Mouse (Mus musculus) frontal cortex, postnatal 14 days (tissue): ENCODE results near the gene Selenop.
"Not testable (repeated sequence)": the region's sequence is repeated elsewhere in the genome, so short reads cannot be mapped to it uniquely, and the experiment has no call there.

ENCODE experiments used
- DNase-seq, 2 experiments: peaks; one replicate each; pipeline ENCODE4 v3.0.0; 2022; ENCODE audit warnings: low spot score in 2 of 2

The Selenop gene

DNA sequence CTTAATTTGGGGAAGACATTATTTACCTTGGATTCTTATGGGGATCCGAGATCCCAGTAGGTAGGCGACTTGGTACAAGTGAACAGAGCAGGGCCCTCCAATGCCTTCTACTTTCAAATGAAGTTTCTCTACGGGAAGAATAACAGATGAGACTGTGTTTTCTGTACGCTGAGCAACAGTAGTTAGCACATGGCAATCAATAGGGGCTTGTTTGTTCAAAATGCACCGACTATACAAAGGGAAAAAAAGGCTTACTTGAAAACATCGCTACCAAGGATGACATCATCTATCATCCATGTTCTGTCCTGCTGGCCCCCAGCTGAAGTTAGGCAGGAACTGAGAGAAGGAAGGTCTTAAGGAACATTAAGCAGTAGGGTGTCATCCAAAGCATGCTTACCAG is at the start of gene Selenop:
Gene Selenop (plus strand): TSS at position 301 of the 400 bp plus-strand sequence.
- no peak for DNase-seq

DNA sequence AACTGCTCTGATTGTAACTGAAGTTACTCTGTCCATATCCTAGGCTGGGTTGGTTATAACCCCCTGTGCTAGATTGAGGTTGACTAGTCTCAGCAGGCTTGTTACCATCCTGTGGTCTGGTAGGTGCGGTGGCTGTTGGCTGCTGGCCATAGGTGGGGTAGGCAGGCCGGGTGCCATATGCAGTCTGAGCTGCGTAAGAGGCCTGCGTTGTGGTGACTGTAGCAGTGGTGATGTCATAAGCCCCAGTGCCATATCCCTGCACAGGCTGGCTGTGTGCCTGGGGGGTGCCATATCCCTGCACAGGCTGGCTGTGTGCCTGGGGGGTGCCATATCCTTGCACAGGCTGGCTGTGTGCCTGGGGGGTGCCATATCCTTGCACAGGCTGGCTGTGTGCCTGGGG is 49.7 kb upstream of the Selenop start:
- DNase-seq = not testable (repeated sequence)

DNA sequence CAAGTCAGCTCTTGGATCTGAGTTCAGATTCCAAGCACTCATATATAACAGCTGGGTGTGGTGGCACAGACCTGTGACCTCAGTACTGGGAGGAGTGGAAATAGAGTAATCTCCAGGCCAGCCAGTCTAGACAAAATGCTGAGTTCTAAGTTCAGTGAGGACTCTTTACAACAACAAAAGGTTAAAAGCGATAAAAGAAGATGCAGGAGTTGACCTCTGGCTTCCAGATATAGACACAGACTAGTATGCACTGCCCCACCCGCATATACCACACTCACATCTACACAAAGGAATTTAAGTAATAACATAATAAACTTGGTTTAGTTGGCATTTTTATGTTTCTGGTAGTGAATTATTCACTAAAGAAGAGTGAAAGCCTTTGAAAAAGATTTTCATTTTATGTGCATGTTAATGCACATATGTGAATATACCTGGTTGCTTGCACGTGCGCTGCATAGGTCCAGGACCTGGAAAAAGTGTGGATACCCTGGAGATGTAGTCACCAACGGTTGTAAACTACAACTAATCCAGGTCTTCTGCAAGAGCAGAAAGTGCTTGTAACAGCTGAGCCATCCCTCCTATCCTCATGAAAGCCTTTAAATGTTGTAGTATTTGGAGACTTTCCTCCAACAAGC is 45.4 kb upstream of the Selenop start:
- DNase-seq = no peak

DNA sequence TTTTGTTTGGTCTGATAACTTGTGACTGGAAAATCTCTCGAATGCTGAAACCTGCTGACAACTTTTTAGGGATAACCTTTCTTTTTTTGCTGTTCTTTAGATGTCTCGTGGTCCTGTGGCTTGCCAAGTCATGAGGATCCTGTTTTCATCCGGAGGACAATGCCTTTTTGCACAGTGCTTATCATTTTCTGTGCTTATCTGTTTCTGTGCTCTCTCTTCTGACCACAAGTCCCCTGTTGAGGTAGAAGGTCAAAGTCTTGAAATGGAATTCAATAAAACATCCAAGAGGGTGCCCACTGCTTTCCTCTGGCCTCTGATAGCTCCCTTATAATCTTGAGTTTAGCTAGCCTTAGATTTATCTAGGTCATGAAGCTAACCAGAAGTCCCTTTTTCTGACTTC is 41.8 kb upstream of the Selenop start:
- DNase-seq = no peak

DNA sequence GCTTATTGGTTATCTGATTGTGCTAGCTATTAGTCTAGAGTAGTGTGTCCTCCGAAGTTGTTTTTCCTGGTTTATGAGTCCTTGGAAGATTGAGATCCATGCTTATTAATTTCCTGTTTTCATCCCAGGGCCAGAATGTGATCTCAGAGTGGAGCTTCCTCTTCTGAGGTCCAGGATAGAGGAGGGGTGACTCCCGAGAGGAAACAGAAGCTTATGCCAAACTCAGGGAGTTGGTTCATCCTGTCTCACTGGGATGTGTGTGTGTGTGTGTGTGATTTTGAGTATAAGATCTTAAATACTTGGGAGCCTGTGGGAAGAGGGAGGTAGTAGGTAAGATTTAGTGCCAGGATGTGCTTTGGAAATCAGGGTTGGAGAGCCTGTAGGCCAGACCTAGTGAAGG is 40.2 kb upstream of the Selenop start:
- DNase-seq = no peak

DNA sequence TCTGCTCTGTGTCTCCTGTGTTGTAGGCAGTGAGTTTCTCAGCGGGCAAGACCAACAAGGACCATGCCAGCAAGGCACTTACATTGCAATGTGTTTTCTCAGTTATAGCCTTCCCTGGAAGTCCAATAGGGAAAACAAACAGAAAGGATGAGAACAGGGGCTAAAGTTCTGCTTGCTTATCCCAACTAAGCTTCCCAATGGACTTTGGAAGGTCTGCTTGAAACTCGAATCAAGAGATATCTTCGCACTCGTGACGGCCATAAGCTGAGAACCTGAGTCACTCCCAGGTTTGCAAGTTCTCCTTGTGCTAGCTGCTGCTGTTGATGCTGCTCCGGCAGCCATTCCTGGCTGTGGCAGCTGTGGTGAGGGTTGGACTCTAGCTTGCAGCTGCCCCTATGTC is 39.4 kb upstream of the Selenop start:
- DNase-seq = no peak

DNA sequence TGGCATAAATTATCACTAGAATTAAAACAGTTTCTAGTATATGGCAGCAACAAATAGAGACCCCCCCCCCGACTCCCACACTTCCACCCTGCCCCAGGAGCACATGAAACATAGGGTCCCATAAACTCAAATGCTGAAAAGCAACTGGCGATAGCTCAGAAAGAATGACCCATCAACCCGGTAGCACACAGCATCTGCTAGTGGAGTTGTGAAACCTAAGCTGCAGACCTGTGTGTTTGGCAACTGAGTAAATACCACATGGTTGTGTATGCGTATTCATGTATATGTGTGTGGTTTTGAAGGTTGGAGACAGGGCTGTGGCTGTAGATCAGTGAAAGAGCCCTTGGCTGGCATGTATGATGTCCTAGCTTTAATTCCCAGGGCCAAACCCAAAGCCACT is 37.3 kb upstream of the Selenop start:
- DNase-seq = no peak

DNA sequence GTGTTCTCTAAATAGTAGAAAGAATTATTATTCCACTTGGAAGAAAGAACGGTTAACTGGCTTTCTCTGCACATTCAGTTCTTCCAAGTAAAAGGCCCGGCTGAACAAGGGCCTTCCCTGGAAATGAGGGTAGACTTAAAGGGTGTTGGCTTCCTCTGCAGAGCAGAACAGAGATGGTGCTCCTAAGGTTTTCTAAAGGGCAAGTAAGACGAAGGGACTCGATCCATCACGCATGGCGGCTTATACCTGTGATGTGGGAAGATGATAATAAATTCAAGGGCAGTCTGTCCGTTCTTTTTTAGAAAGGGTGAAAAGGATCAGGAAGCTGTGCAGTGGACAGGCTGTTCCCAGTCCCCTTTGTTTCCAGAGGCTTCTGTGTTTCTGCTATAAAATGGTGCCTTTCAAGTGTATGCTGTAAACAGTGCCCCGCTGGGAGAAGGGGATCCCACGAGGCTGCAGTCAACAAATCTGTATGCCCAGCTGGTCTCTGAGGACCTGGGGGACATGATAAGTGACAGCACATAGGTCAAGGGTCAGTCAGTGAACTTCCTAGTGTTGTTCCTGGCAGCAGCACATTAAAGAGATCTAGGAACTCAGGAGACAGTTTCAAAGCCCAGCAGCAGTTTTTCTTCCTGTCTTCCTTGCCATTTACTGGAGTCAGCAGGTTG is 36.0 kb upstream of the Selenop start:
- DNase-seq = no peak

DNA sequence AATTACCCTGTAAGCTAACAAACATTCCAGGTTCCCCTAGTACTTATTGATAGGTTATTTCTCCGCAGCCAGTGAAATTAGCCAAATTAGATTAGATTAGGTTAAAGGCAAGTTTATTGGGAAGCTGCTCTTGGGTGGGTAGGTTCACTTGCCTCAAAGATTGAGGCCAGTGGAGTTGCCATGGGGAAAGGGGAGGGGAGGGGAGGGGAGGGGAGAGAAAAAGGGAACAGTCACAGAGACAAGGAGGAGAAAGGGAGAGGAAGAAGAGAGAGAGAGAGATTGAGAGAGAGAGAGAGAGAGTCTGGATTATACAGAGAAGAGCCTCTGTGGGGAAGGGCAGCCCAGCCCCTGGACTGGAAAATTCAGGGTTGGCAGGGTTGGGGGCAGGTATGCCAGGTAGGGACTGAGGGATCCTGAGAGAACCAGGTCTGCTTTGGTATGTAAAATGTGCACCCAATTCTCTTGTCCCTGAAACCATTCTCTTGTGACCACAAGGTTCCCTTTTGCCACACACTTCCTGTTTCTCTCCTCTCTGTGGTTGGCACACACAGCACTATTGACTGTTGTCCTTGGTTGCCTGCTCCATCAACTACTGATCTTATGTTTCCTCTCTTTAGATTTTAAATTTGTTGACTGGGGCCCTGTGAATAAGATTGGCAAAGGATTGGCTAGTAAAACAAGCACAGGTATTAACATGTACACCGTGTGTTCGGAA is 34.4 kb upstream of the Selenop start:
- DNase-seq = no peak

DNA sequence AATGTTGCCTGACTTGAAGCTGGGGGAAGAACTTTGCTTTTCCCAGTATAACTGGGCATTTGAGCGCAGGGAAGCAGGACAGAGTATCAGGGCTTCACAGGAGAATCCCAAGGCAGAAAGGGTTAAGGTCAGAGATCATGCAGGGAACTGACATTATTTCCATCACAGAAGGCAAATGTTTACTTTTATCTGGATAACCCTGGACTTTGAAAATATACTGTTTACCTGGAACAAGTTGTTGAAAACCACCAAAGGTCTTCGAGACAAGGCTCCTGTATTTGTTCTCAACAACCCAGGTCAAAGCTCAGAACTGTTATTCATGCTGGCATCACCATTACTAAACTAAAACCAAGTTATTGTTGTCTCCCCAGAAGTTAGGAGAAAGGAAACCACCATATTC is 32.0 kb upstream of the Selenop start:
- DNase-seq = no peak

DNA sequence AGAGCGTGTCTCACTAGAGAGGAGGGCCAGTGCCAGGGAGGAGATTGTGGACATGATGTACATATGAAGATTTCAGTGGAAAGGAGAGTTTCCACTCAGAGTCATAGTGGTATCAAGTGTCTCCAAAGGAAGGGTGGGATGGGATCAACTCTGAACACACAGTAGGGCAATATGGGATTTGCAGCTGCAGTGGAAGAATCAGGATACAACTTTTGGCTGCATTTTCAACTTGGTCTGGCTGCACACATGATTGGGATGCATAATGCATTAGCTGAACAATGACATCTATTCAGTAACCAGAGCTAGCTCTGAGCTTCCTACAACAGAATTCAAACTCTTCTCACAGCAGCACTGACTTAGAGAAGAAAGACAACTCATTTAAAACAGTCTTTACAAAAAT is 30.4 kb upstream of the Selenop start:
- no peak for DNase-seq

DNA sequence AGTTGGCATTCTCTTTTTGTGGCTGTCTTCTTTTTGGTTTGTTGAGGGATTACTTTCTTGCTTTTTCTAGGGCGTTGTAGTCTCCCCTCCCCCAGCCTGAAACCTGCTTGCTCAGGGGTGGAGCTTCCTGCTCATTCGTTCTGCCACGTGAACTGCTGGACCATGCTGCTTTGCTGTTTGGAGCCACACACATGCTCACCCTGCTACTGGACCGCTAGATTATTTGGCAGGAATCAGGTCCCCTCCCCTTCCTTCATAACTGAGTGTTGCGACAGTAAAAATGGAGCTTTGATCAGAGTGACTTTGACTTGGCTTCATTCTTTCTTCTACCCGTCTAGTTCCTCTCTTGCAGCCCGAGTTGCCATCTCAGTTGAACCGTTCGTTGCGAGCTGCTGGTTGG is 23.3 kb upstream of the Selenop start:
- DNase-seq = not testable (repeated sequence)

DNA sequence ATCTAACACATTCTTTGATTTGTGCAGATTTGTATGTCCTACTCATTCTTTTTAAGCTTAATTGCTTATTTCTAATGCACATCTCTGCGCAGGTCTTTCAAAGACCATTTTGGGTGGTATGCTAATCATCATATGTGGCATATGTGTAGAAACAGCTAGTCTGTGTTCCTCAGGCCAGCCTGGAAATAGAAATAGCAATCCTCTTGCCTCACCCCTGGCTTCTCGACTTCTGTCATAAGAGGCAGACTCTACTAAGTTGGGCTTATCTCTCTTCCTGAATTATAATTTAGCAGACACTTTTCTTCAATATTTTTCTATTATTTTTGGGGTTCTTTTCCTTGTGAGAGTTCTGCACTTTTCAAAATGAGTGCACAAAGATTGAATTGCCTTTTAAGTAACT is 17.7 kb upstream of the Selenop start:
- no peak for DNase-seq

DNA sequence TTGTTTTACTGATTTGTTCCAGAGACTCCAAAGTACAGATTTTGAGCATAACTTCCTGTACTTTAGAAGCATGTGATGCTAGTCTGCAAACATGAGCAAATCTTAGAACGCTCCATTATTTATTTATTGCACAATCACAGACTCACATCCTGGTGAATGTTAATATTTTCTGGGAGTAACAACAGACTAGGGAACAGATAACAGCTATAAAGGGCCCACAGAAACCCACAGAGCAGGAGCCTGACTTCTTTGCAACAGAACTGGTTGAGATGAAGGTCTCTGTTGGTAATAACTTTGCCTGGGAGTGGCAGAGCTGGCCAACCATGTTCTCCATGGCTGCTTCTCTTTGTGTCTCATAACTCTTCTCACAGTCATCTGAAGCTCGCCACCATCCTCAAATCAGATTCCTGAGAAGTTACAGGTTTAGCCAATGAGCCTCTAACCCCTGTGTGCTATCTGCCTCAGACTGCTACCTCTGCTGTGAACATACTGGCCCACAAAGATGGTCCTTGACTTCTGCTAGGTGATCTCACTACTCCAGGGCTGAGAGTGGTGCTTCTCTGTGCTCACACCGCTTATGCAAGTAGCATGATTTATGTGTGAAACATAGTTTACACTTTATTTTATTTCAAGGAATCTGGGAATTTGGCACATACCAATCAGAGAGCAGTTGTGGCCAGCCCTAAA is 17.2 kb upstream of the Selenop start:
- DNase-seq = no peak

DNA sequence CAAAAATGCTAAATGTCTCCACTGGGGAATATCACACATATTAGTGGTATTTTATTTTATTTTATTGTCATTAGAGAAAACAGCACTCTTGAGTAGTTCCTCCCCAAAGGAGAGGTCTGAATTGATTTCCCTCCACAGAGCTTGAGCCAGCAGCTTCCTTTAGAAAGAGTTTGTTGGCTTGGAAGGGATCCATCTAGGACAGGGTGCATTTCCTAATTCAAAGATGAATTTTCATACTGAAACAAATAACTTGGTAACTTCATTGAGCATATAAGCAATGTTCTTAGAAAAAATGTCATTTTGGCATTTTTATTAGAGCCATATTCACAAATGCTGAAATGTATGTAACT is 16.7 kb upstream of the Selenop start:
- DNase-seq = no peak

DNA sequence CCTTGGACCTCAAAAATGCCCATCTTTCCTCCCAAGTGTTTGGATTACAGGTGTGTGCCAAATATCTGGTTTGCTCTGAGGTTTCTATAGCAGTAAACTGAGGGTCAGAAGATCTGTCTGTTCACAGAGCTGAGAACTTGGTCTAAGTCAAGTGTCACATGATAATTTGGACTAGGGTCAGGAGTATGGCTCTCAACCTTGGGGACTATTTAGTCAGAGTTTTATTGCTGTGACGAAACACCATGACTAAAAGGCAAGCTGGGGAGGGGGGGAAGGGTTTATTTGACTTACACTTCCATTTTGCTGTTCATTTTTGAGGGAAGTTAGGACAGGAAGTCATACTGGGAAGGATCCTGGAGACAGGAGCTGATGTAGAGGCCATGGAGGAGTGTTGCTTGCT is 9.3 kb upstream of the Selenop start:
- no peak for DNase-seq

DNA sequence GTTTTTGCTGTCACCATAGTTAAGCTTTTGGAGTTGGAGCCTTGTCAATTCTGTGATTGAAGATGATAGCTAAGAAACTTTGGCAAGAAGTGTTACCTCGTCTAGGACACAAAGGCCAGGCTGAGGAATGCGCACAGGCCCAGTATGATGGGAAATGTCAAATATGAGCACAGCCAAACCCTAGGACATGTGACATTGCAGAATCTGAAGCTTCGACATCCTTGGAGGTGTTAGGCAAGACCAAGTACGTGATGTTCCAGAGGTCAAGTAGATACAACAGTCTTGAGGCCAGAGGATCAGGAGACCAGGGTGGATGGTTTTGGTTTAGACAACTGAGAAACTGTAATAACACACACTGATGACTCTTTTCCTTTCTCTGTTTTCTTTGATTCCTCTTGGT is 8.0 kb upstream of the Selenop start:
- DNase-seq = no peak

DNA sequence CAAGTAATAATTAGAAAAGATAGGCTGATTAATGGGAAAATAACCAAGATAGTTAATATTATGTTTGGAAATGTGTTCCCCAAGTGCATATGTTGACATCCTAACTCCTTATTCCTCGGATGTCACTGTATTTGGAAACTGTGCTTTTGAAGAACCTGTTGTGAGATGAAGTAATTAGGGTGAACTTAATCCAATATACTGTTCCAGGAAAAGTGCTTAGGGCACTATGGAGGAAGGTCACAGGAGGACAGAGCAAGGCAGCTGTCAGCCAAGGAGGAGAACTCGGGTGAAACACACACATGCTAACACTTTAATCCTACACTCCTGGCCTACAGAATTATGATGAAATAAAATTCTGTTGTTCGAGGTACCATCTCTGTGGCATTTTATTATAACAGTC is 5.5 kb upstream of the Selenop start:
- DNase-seq = no peak

DNA sequence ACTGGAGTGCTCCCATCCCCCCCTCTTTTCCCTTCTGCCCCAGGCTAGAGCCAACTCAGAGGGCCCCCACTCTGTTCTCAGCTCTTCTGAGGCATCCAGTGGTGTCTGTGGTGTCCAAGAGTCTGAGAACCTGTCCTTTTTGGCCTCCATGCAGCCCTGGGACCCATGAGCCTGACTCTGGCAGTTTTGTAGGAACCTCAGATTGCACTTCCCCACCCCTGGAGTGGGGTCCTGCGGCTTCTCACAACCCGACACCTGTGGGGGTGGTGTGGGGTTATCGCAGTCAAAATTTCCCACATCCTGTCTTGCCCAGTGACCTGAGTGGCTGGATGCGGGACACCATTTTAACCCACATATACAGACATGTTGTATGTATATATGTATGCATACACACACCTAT is 4.1 kb upstream of the Selenop start:
- no peak for DNase-seq

DNA sequence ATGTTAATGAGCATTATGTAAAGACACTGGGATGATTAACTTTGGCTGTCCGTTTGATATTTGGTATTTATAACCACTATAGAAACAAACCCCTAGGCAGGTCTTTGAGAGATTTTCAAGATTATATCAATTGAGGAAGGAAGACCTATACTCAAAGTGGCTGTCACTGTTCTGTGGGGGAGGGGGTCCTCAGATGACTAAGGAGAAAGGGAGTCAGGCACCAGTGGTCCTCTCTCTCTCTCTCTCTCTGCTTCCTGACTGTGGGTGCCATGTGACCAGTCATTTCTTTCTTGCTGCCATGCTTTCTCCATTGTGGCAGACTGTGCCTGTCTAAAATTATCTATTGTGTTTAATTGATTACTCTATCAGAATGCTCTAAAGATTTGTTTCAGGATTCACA is 3.5 kb upstream of the Selenop start:
- DNase-seq = no peak

DNA sequence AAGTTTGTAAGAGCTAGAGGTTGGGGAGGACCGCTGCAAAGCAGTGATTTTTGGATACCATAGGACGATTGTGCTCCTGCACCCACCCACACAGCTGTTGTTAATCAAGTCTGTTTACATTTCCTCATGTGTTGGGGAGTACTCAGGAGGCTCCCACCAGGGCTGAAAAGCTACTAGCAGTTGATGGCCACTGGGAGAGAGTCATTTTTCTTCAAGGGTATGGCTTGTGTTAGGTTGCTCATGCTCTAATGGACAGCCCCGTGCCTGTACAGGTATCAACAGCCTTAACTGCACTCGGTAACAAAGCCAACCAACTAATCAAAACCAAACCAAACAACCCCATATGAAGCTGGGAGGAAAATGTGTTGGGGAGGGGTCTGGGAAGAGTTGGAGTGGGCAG is 1.1 kb downstream of the Selenop start:
- DNase-seq = no peak

DNA sequence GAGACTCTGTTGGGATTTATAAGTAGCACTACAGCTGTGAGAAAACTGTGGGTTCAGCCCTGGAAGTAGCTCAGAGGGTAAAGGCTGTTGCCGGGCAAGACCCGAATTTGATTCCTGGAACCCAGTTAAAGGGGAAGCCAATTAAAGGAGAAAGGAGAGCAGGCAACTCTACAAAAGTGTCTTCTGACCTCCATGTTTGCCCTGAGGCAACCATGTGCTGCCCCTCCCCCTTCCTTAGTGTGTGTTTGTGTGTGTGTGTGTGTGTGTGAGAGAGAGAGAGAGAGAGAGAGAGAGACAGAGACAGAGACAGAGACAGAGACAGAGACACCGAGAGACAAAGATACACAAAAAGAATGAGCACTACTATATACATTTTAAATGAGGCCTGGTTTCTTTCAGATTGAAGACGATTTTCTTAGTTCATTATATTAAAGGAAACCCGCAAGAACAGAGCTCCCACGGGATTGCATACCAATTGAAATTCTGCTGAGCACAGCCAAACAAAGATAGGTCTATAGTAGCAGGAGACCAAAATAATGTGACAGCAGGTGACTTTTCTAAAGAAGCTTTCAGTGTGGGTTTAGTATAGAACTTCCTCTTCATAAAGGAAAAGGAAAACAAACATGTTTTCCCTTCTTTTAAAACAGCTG is 1.8 kb downstream of the Selenop start:
- no peak for DNase-seq
